9 mouse cellular contexts compared by ENCODE assay signal in the genomic region with DNA sequence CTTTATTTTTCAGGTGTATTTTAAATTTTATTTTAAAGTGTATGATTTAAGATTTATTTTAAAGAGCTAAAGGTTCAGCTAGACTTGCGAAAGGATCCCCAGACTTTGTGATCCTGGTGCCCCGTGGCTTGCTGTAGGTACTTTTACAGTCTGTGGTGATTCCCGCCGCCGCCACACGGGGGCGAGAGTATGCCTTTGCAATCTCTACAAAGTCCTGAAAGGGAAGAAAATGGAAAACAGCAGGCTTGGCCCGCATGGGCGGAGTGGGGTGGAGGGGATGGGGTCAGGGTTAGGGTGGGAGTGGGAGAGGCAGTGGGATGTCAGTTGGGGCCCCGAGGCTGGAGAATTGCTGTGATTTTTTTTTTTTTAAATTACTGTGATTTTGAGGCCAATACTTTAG. TPM values are rescaled to one million over a fixed set of nuclear protein-coding genes. Genes with fewer than 3 reads are reported as not detected.
DNase-seq lines count a peak whose midpoint lies in the region; ATAC-seq and TF ChIP-seq lines count a peak whose summit lies in the region.
"Had no signal": no experiment of that assay in that cellular context is flagged by ENCODE, and none has a peak within 500 bp of the region (broad histone marks: within the 10 kb centered on the region; RNA-seq: fewer than 3 reads in every experiment).

No protein-coding gene starts in this region.

- peaks cover 2% of the 10 kb centered on the region for H3K4me1 ChIP-seq in G1E (ENCODE audit: insufficient read depth, low read depth, low read length)
- no peaks in the 10 kb centered on the region for H3K4me1 ChIP-seq in embryonic facial prominence, embryonic 14.5 days (ENCODE audit: control insufficient read depth, insufficient read depth, low read length)
- H3K4me1 ChIP-seq in heart, embryonic 16.5 days (ENCODE audit: control insufficient read depth, insufficient read depth, low read length) = no peaks in the 10 kb centered on the region

- DNase-seq in G1E (ENCODE audit: low spot score) = peak; percentile 54
- DNase-seq in adrenal gland, postnatal 4 days (ENCODE audit: low spot score in 2 of 2) = peak; percentile 59 to 71
- peak; percentile 86 for DNase-seq in embryonic facial prominence, embryonic 14.5 days (ENCODE audit: low spot score)
- peak; percentile 86 for DNase-seq in layer of hippocampus, adult 11-12 months (ENCODE audit: low spot score)
- DNase-seq in lung, postnatal 10 days = peak; percentile 91
- DNase-seq in right cerebral cortex, postnatal 36 days (ENCODE audit: low spot score in 2 of 2) = peak; percentile 60 to 67
- DNase-seq in urinary bladder, postnatal 4 days (ENCODE audit: low spot score in 2 of 2) = peak; percentile 71 to 91

- peaks cover 10% of the 10 kb centered on the region; the same call in 1 of the 2 replicates for H3K27me3 ChIP-seq in G1E (ENCODE audit: insufficient read depth, low read length)
- H3K27me3 ChIP-seq in embryonic facial prominence, embryonic 14.5 days (replicated peaks; ENCODE audit: control insufficient read depth, insufficient read depth, low read length) = no peaks in the 10 kb centered on the region
- H3K27me3 ChIP-seq in heart, embryonic 16.5 days (ENCODE audit: control insufficient read depth, insufficient read depth, low read length) = no peaks in the 10 kb centered on the region

- TF ChIP-seq CTCF in G1E (IDR thresholded peaks at IDR 0.05; ENCODE audit: low read depth, low read length) = peak; percentile 52; the same call in 1 of the 2 replicates

- WGBS in embryonic facial prominence, embryonic 14.5 days = 2% methylated on average over 10 of the region's 10 CpGs
- 3% methylated on average over 10 of the region's 10 CpGs for WGBS in heart, embryonic 16.5 days

- no peak for ATAC-seq in G1E (ENCODE audit: extremely low read depth, insufficient number of reproducible peaks, low FRiP score, poor library complexity, severe bottlenecking)
- ATAC-seq in embryonic facial prominence, embryonic 14.5 days (ENCODE audit: low read depth) = peak; percentile 54
- 0 out of 2 replicates have a peak, but pooled peaks have one; percentile 30 for ATAC-seq in heart, embryonic 16.5 days (replicated peaks; ENCODE audit: extremely low read depth, insufficient read depth, low FRiP score)

- H3K9me3 ChIP-seq in G1E (replicated peaks) = no peaks in the 10 kb centered on the region
- H3K9me3 ChIP-seq in embryonic facial prominence, embryonic 14.5 days (ENCODE audit: control insufficient read depth, low read length) = no peaks in the 10 kb centered on the region
- H3K9me3 ChIP-seq in heart, embryonic 16.5 days (replicated peaks; ENCODE audit: control insufficient read depth, low read length) = no peaks in the 10 kb centered on the region

- no peak overlapping the region for H3K9ac ChIP-seq in embryonic facial prominence, embryonic 14.5 days (ENCODE audit: low read depth, low read length)
- H3K9ac ChIP-seq in heart, embryonic 16.5 days (ENCODE audit: low read length) = no peak overlapping the region

- no peak overlapping the region for H3K4me3 ChIP-seq in G1E (ENCODE audit: low read depth, low read length)
- H3K4me3 ChIP-seq in embryonic facial prominence, embryonic 14.5 days (ENCODE audit: low read depth, low read length) = no peak overlapping the region
- H3K4me3 ChIP-seq in heart, embryonic 16.5 days (ENCODE audit: low read length) = no peak overlapping the region

- no peak overlapping the region for H3K27ac ChIP-seq in embryonic facial prominence, embryonic 14.5 days (replicated peaks; ENCODE audit: low read depth, low read length)
- no peak overlapping the region for H3K27ac ChIP-seq in heart, embryonic 16.5 days (ENCODE audit: low read length)

- no peaks in the 10 kb centered on the region for H3K36me3 ChIP-seq in G1E (replicated peaks)
- H3K36me3 ChIP-seq in embryonic facial prominence, embryonic 14.5 days (ENCODE audit: control insufficient read depth, insufficient read depth, low read length) = no peaks in the 10 kb centered on the region
- no peaks in the 10 kb centered on the region for H3K36me3 ChIP-seq in heart, embryonic 16.5 days (ENCODE audit: control insufficient read depth, insufficient read depth)

- no peak overlapping the region for H3K4me2 ChIP-seq in embryonic facial prominence, embryonic 14.5 days (ENCODE audit: low read depth, low read length)
- H3K4me2 ChIP-seq in heart, embryonic 16.5 days (ENCODE audit: low read depth, low read length) = no peak overlapping the region

RNA-seq across cellular contexts. Expression of a gene that starts 7.7 kb away (rescaled TPM):
- total RNA-seq in G1E (2014; fragmentation: Nextera tagmentation) (not detected in 2 replicates), G1E (2017) (0.05 and 0.06 TPM in 2 replicates)
- 0.03 TPM in 1 of 2 replicates, not detected in the other for polyA plus RNA-seq in G1E (2012)
- total RNA-seq in adrenal gland, postnatal 4 days (2021) = 10 to 100 TPM; 14.2 to 15.0 TPM
- polyA plus RNA-seq in embryonic facial prominence, embryonic 14.5 days (2014; fragmentation: Nextera tagmentation; extraction: Ambion mirVana) = 0.50 and 1.4 TPM in 2 replicates
- polyA plus RNA-seq in heart, embryonic 16.5 days (2015; fragmentation: Nextera tagmentation; extraction: Ambion mirVana) = 26.7 and 28.7 TPM in 2 replicates

RNA-seq across cellular contexts. Expression of a gene that starts 8.3 kb away (rescaled TPM):
- total RNA-seq in G1E (2014; fragmentation: Nextera tagmentation) = not detected in 2 replicates
- not detected in 2 replicates for total RNA-seq in G1E (2017)
- polyA plus RNA-seq in G1E (2012) = not detected in 2 replicates
- total RNA-seq in adrenal gland, postnatal 4 days (2021) = under 1 TPM in 1 of 2 experiments, not detected in 1; 0.78 TPM
- 17.1 and 28.1 TPM in 2 replicates for polyA plus RNA-seq in embryonic facial prominence, embryonic 14.5 days (2014; fragmentation: Nextera tagmentation; extraction: Ambion mirVana)
- polyA plus RNA-seq in heart, embryonic 16.5 days (2015; fragmentation: Nextera tagmentation; extraction: Ambion mirVana) = 1.2 and 2.6 TPM in 2 replicates
- polyA plus RNA-seq: liver, embryonic 16.5 days had no signal

RNA-seq across cellular contexts. Expression of a gene that starts 37.7 kb away (rescaled TPM):
- total RNA-seq in G1E (2014; fragmentation: Nextera tagmentation) = 0.29 TPM in 1 of 2 replicates, not detected in the other
- total RNA-seq in G1E (2017) = 0.38 and 0.81 TPM in 2 replicates
- 0.11 and 0.18 TPM in 2 replicates for polyA plus RNA-seq in G1E (2012)
- 10 to 100 TPM; 15.2 to 19.6 TPM for total RNA-seq in adrenal gland, postnatal 4 days (2021)
- 11.4 and 13.8 TPM in 2 replicates for polyA plus RNA-seq in embryonic facial prominence, embryonic 14.5 days (2014; fragmentation: Nextera tagmentation; extraction: Ambion mirVana)
- polyA plus RNA-seq in heart, embryonic 16.5 days (2015; fragmentation: Nextera tagmentation; extraction: Ambion mirVana) = 2.0 and 2.3 TPM in 2 replicates

RNA-seq across cellular contexts. Expression of a gene that starts 51.4 kb away (rescaled TPM):
- total RNA-seq in G1E (2014; fragmentation: Nextera tagmentation) = 18.4 and 25.6 TPM in 2 replicates
- 5.1 and 7.1 TPM in 2 replicates for total RNA-seq in G1E (2017)
- 23.7 and 25.2 TPM in 2 replicates for polyA plus RNA-seq in G1E (2012)
- total RNA-seq in adrenal gland, postnatal 4 days (2021) = 10 to 100 TPM; 18.6 to 19.0 TPM
- polyA plus RNA-seq in embryonic facial prominence, embryonic 14.5 days (2014; fragmentation: Nextera tagmentation; extraction: Ambion mirVana) = 25.2 and 25.7 TPM in 2 replicates
- polyA plus RNA-seq in heart, embryonic 16.5 days (2015; fragmentation: Nextera tagmentation; extraction: Ambion mirVana) = 21.8 and 22.5 TPM in 2 replicates

Comparison
In these comparisons a context has a peak if more than half of its experiments do, and no peak if none do; other contexts are left out.
1. RNA of a gene that starts 7.7 kb away (polyA plus RNA-seq): 26.7 to 28.7 TPM in heart, embryonic 16.5 days; 0.50 to 1.4 TPM in embryonic facial prominence, embryonic 14.5 days and 0.03 TPM in G1E; every median in the first group is over 10 times any median in the second.
2. Peak in every context shown above with its lines, with median percentiles within 50 percentile points of each other: DNase-seq.